Mouse (Mus musculus) myocyte (in vitro differentiated cells): ENCODE measurements around the gene Rapgef6. TPM values are rescaled to one million over a fixed set of nuclear protein-coding genes. Genes with fewer than 3 reads are reported as not detected.

Experiments used
- H3K27me3 ChIP-seq: one replicate; pipeline ENCODE4 v1.6.1; 2011; ENCODE audit not compliant: control insufficient read depth, insufficient read depth, insufficient read length
- H3K36me3 ChIP-seq: one replicate; pipeline ENCODE4 v1.6.1; 2011; ENCODE audit not compliant: control insufficient read depth, insufficient read depth
- H3K4me2 ChIP-seq: one replicate; pipeline ENCODE4 v1.6.1; 2011; ENCODE audit warnings: low read depth, control low read depth
- H3K4me3 ChIP-seq: one replicate; pipeline ENCODE4 v1.5.1; 2011; ENCODE audit warnings: mild to moderate bottlenecking, control low read depth, moderate library complexity
- H3K79me2 ChIP-seq: one replicate; pipeline ENCODE4 v1.6.1; 2011; ENCODE audit not compliant: control insufficient read depth, insufficient read depth
- H3ac ChIP-seq: one replicate; pipeline ENCODE4 v1.6.1; 2011; ENCODE audit not compliant: control insufficient read depth, insufficient read length
- CEBPB ChIP-seq: IDR thresholded peaks from 2 replicates; pipeline ENCODE4 v1.6.1; 2011; ENCODE audit warnings: mild to moderate bottlenecking, moderate library complexity; ENCODE audit not compliant: poor library complexity, insufficient read depth, severe bottlenecking
- E2F4 ChIP-seq: IDR thresholded peaks from one replicate; pipeline ENCODE4 v1.6.1; 2011; ENCODE audit warnings: mild to moderate bottlenecking, control low read depth, moderate library complexity; ENCODE audit not compliant: insufficient read depth
- MAX ChIP-seq: IDR thresholded peaks from one replicate; pipeline ENCODE4 v1.6.1; 2011; ENCODE audit warnings: low read depth, mild to moderate bottlenecking, control low read depth
- MYOD1 ChIP-seq, 3 experiments: IDR thresholded peaks; one replicate each; pipeline ENCODE4 v1.6.1; 2011; ENCODE audit warnings: control low read depth in 2 of 3, low read depth in 2 of 3, mild to moderate bottlenecking in 2 of 3, moderate library complexity in 1 of 3; ENCODE audit not compliant: insufficient read length in 2 of 3, control insufficient read depth in 1 of 3
- MYOG ChIP-seq, 3 experiments: IDR thresholded peaks; one replicate each; pipeline ENCODE4 v1.6.1; 2011; ENCODE audit warnings: control low read depth in 2 of 3, low read depth in 2 of 3, mild to moderate bottlenecking in 2 of 3; ENCODE audit not compliant: insufficient read length in 2 of 3, control insufficient read depth in 1 of 3, insufficient read depth in 1 of 3
- POLR2A ChIP-seq: IDR thresholded peaks from one replicate; pipeline ENCODE4 v1.6.1; 2011; ENCODE audit warnings: low read depth, mild to moderate bottlenecking, control low read depth, moderate library complexity; ENCODE audit not compliant: insufficient read length
- POLR2AphosphoS2 ChIP-seq: IDR thresholded peaks from one replicate; pipeline ENCODE4 v1.6.1; 2011; ENCODE audit warnings: low read depth, control low read depth; ENCODE audit not compliant: insufficient read length
- REST ChIP-seq: IDR thresholded peaks from one replicate; pipeline ENCODE4 v1.6.1; 2011; ENCODE audit warnings: mild to moderate bottlenecking, control low read depth, moderate library complexity; ENCODE audit not compliant: insufficient read depth, insufficient read length
- SRF ChIP-seq: IDR thresholded peaks from one replicate; pipeline ENCODE4 v1.6.1; 2011; ENCODE audit warnings: low read depth; ENCODE audit not compliant: control insufficient read depth, insufficient read length
- TCF12 ChIP-seq: IDR thresholded peaks from one replicate; pipeline ENCODE4 v1.6.1; 2011; ENCODE audit warnings: mild to moderate bottlenecking, control low read depth; ENCODE audit not compliant: poor library complexity, insufficient read depth, severe bottlenecking
- TCF3 ChIP-seq: IDR thresholded peaks from one replicate; pipeline ENCODE4 v1.6.1; 2011; ENCODE audit warnings: low read depth, control low read depth; ENCODE audit not compliant: insufficient read length
- USF1 ChIP-seq: IDR thresholded peaks from one replicate; pipeline ENCODE4 v1.6.1; 2011; ENCODE audit warnings: low read depth, mild to moderate bottlenecking, control low read depth, moderate library complexity
- polyA plus RNA-seq: library from polyadenylated mRNA; unstranded; fragments of >200 nt; fragmentation: generic; extraction: Trizol; gene quantifications from one replicate; pipeline ENCODE4 v1.2.1, GENCODE M21; 2012; ENCODE audit warnings: missing spikeins

Rapgef6 gene
- polyA plus RNA-seq, 1 experiment, result 3.1 TPM

DNA sequence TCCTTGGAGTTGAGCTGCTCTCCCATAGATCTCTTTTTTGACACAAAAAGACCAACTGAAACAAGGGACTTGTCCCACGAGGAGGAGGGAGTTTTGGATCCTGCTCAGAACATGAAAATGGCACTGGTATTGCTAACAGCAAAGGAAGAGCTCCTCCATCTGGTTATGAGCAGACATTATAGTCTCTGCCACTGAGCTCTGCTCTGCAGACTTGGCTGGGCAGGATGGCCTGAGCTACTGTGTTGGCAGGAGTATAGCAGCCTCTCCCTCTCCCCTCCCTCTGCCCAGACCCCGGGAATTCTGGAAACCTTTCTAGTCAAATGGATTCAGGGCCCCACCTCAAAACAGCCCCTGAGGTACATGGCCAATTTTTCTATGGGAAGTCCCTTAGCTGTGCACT lies 187.0 kb downstream of the Rapgef6 start:
- Histone ChIP-seq H3K36me3 (no peaks in the 10 kb centered on the region), H3ac (no peak overlapping the region), H3K4me2 (no peak overlapping the region), H3K4me3 (no peak overlapping the region), H3K79me2 (no peaks in the 10 kb centered on the region), H3K27me3 (no peaks in the 10 kb centered on the region)
- TF ChIP-seq USF1 (no peak), POLR2AphosphoS2 (no peak)

DNA sequence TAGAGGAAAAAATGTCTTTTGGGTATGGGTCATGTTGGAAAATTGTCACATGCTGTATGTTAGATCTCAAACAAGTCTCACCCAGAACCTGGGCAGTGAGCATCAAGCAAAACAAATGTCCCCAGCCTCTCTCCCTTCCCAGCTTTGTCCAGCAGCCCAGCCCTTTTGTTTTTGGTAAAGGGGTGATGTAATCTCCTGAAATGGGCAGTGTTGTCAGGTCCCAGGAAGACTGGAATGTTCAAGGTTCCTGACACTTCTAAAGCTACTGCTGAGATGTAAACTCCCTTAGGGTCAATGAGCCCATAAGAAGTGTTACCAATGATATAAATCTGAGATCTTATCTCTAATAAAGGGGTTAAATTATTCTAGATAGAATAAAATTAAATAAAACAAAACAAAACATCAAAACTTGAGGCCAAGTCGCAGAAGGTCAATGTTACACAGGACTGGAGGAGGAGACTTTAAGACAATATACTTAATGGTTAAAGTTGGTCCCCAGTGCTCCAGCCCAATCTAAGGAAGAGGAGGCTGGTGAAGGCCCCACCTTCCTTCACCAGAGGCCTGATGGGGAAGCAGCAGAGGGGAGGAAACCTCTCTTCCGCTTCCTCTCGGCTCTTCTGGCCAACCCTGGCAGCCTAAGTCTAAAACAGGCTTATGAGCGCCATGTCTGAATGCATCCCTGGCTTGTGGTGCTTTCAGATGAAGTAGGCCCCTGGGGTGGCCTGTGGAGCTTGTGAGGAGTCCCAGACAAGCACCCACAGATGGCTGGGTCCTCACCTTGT lies 188.1 kb downstream of the Rapgef6 start:
- TF ChIP-seq POLR2A (peak; percentile 24), REST (no peak), CEBPB (peak; percentile 98)
- Histone ChIP-seq H3K36me3 (no peaks in the 10 kb centered on the region), H3K4me3 (no peak overlapping the region), H3K79me2 (no peaks in the 10 kb centered on the region), H3ac (no peak overlapping the region), H3K27me3 (no peaks in the 10 kb centered on the region), H3K4me2 (no peak overlapping the region)

DNA sequence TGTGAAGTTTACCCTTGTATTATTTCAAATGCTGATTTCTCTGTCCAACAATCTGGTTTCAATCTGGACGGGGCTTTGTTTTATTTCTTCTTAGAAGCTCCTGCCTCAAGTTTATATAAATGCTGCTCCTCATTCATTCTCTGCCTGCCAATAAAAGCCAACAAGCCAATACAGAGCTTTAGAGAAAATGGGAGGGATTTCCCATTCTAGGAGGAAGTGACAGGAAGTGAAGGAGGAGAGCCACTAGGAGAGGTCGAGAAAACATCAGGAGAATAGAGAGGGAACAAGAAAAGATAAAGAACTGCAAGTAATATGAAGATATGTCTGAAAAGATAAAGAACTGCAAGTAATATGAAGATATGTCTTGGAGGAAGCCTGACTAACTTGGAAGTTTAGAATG lies 190.2 kb downstream of the Rapgef6 start:
- Histone ChIP-seq H3K4me2 (no peak overlapping the region), H3K4me3 (no peak overlapping the region), H3ac (no peak overlapping the region), H3K27me3 (no peaks in the 10 kb centered on the region), H3K36me3 (peaks cover 11% of the 10 kb centered on the region), H3K79me2 (no peaks in the 10 kb centered on the region)
- TF ChIP-seq USF1 (no peak), POLR2AphosphoS2 (no peak), SRF (no peak), REST (no peak), MAX (no peak), CEBPB (no peak), POLR2A (no peak), E2F4 (no peak), MYOG (IDR thresholded peaks at IDR 0.05; ENCODE audit: control insufficient read depth in 1 of 3, insufficient read depth in 1 of 3, insufficient read length in 2 of 3, low read depth in 2 of 3) (no peak), TCF12 (no peak), TCF3 (no peak), MYOD1 (IDR thresholded peaks at IDR 0.05; ENCODE audit: control insufficient read depth in 1 of 3, insufficient read length in 2 of 3, low read depth in 2 of 3) (no peak)

DNA sequence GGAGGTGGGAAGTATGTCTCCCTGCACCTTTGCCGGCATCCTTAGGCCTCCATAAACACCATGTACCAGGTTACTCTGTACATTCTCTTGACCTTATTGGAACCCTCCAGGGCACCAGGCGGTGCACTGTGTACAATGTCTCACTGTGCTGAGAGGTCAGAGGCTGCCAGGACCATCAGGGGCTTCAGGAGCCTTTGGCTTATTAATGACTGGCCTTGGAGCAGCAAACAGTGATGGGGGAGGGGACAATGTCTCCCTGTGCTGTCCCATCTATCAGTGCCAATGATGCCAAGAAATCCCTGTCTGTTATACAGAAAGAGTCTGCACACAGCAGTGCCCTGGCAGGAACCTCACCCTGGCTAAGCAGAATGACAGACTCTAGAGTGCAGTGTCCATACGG lies 195.2 kb downstream of the Rapgef6 start:
- Histone ChIP-seq H3K4me3 (no peak overlapping the region), H3K36me3 (peaks cover 36% of the 10 kb centered on the region), H3K4me2 (no peak overlapping the region), H3K27me3 (no peaks in the 10 kb centered on the region), H3K79me2 (no peaks in the 10 kb centered on the region), H3ac (no peak overlapping the region)
- no peak for TF ChIP-seq TCF3
- no peak for TF ChIP-seq MAX
- TF ChIP-seq POLR2A, result no peak
- no peak for TF ChIP-seq POLR2AphosphoS2
- TF ChIP-seq CEBPB, result no peak
- no peak for TF ChIP-seq SRF

- Histone ChIP-seq H3K4me3 (no peak overlapping the region), H3K79me2 (no peaks in the 10 kb centered on the region), H3K36me3 (peaks cover 43% of the 10 kb centered on the region), H3ac (no peak overlapping the region), H3K4me2 (no peak overlapping the region), H3K27me3 (no peaks in the 10 kb centered on the region)
- TF ChIP-seq MAX (no peak), E2F4 (no peak), CEBPB (no peak), USF1 (no peak), MYOG (IDR thresholded peaks at IDR 0.05; ENCODE audit: control insufficient read depth in 1 of 3, insufficient read depth in 1 of 3, insufficient read length in 2 of 3, low read depth in 2 of 3) (peak in 1 of 3 experiments; percentile 62), MYOD1 (IDR thresholded peaks at IDR 0.05; ENCODE audit: control insufficient read depth in 1 of 3, insufficient read length in 2 of 3, low read depth in 2 of 3) (peak in 2 of 3 experiments; percentile 16 to 66), POLR2AphosphoS2 (no peak)
These were observed 196.0 kb downstream of the Rapgef6 start for GRCm38 (mm10) chr11:54718601-54719000.

DNA sequence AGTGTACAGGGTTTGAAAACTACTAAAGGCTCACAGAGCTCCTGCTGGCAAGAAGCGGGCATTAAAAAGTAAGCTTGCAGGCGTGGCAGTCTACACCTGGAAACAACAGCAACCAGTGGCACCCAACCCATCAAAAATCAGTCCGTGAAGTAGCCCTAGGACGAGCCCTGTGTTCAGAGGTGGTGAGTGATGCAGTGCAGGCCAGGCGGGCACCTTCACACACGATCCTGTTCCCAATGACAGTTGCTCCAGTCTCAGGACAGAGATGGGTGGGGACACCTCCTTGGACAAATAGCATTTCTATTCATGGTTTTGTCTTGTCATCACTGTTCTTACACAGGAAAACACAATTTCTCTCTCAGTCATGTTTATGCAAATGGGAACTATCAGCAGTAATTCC lies 199.4 kb downstream of the Rapgef6 start:
- no peak overlapping the region for H3ac ChIP-seq
- no peak overlapping the region for H3K4me2 ChIP-seq
- peaks cover 42% of the 10 kb centered on the region for H3K36me3 ChIP-seq
- no peak overlapping the region for H3K4me3 ChIP-seq
- no peaks in the 10 kb centered on the region for H3K79me2 ChIP-seq
- no peaks in the 10 kb centered on the region for H3K27me3 ChIP-seq
- TF ChIP-seq SRF (no peak), USF1 (no peak), REST (no peak), POLR2A (no peak), TCF12 (no peak)
